Mouse (Mus musculus): Measurements from ENCODE around the gene Arhgap18.

DNA sequence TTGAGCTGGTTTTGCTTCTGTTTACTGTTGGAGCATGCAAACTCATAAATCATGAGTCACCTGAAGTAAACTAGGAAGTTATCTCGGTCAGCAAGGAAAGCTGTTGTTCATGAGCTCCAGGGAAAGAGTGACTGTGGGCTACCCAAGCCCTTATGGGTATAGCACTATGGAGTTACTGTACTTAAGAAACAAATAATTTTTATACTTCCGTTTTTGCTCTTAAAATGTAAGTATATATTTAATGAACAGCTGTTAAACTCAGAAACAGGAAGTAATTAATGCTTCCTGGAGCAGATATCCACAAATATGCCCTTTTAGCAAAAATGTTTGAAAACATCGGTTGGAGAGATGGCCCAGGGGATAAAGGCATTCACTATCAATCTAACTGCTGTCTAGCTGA lies 27.4 kb downstream of the Arhgap18 start:
- TF ChIP-seq CTCF (IDR thresholded peaks at IDR 0.05; ENCODE audit: low read depth) (no peak), EP300 (IDR thresholded peaks at IDR 0.05; ENCODE audit: low read depth) (no peak)
